Mouse (Mus musculus) heart, embryonic 14.5 days (tissue): ENCODE measurements around the gene Cfap126. TPM values are rescaled to one million over a fixed set of nuclear protein-coding genes. Genes with fewer than 3 reads are reported as not detected.
"Not testable (repeated sequence)": the region's sequence is repeated elsewhere in the genome, so short reads cannot be mapped to it uniquely, and the experiment has no call there.

Source experiments
- ATAC-seq: fragments of 200-750 bp; cut with Nextera tagmentation; 2 replicates; pipeline ENCODE4 v1.8.0; 2017; ENCODE audit warnings: low read depth, moderate TSS enrichment; ENCODE audit not compliant: insufficient number of reproducible peaks, insufficient read depth, low FRiP score
- H3K27ac ChIP-seq, 2 experiments: fragments of 200-500 bp in 1 of 2; fragments of 300-500 bp in 1 of 2; sonication (generic) in 1 of 2; replicated peaks in 1 of 2; 2 replicates each; pipeline ENCODE4 v1.5.1; 2012 to 2014; ENCODE audit warnings: low read depth in 2 of 2, low read length in 2 of 2, control low read depth in 1 of 2, mild to moderate bottlenecking in 1 of 2, mixed read lengths in 1 of 2; ENCODE audit not compliant: control insufficient read depth in 1 of 2, insufficient read depth in 1 of 2
- H3K27me3 ChIP-seq: fragments of 300-500 bp; sonication (generic); 2 replicates; pipeline ENCODE4 v1.6.1; 2014; ENCODE audit warnings: mild to moderate bottlenecking, low read length, control low read depth; ENCODE audit not compliant: control insufficient read depth, insufficient read depth
- H3K36me3 ChIP-seq: fragments of 300-500 bp; sonication (generic); 2 replicates; pipeline ENCODE4 v1.6.1; 2014; ENCODE audit warnings: mild to moderate bottlenecking, control low read depth, low read length, mixed read lengths; ENCODE audit not compliant: control insufficient read depth, insufficient read depth
- H3K4me1 ChIP-seq, 2 experiments: fragments of 200-500 bp in 1 of 2; fragments of 300-500 bp in 1 of 2; sonication (generic) in 1 of 2; 2 replicates each; pipeline ENCODE4 v1.6.1; 2012 to 2014; ENCODE audit warnings: low read length in 2 of 2, control low read depth in 1 of 2, mixed read lengths in 1 of 2; ENCODE audit not compliant: control insufficient read depth in 2 of 2, insufficient read depth in 2 of 2
- H3K4me2 ChIP-seq: fragments of 300-500 bp; sonication (generic); 2 replicates; pipeline ENCODE4 v1.6.1; 2014; ENCODE audit warnings: mild to moderate bottlenecking, low read length
- H3K4me3 ChIP-seq, 2 experiments: fragments of 200-500 bp in 1 of 2; fragments of 300-500 bp in 1 of 2; sonication (generic) in 1 of 2; 2 replicates each; pipeline ENCODE4 v1.5.1; 2012 to 2014; ENCODE audit warnings: low read length in 2 of 2, mild to moderate bottlenecking in 2 of 2, control low read depth in 1 of 2, low read depth in 1 of 2, moderate library complexity in 1 of 2; ENCODE audit not compliant: control insufficient read depth in 1 of 2, insufficient read depth in 1 of 2
- H3K9ac ChIP-seq: fragments of 300-500 bp; sonication (generic); 2 replicates; pipeline ENCODE4 v1.6.1; 2014; ENCODE audit warnings: mild to moderate bottlenecking, low read length
- H3K9me3 ChIP-seq: fragments of 300-500 bp; sonication (generic); 2 replicates; pipeline ENCODE4 v1.6.1; 2016; ENCODE audit warnings: low read length, control low read depth; ENCODE audit not compliant: control insufficient read depth
- WGBS: fragments of 180-500 bp; shearing (Covaris S2); extraction: QIAGEN DNeasy Blood & Tissue Kit; methylation state at CpG from one replicate; pipeline ENCODE4 v1.1.7; 2014; 5-methylcytosine and 5-hydroxymethylcytosine counted together
- polyA plus RNA-seq: library from polyadenylated mRNA; unstranded; fragments of >200 nt; fragmentation: Nextera tagmentation; extraction: Ambion mirVana; gene quantifications from 2 replicates; pipeline ENCODE4 v1.2.1, GENCODE M21; 2014

Gene Cfap126
- polyA plus RNA-seq = 3.0 and 4.7 TPM in 2 replicates

- Histone ChIP-seq H3K9ac (peak within 1 kb of the TSS; percentile 80), H3K4me3 (peak within 1 kb of the TSS; percentile 47 to 73), H3K36me3 (no peaks in the 10 kb centered on the region), H3K27ac (peak within 1 kb of the TSS; percentile 85 to 87), H3K4me1 (peaks cover 4 to 5% of the 10 kb centered on the region in 2 experiments), H3K4me2 (peak within 1 kb of the TSS; percentile 78), H3K9me3 (no peaks in the 10 kb centered on the region), H3K27me3 (no peaks in the 10 kb centered on the region)
- peak; percentile 59 for ATAC-seq
- under 1% methylated on average over 24 of the region's 24 CpGs for WGBS
Observed at GRCm38 (mm10) chr1:171113873-171114299, at the start of gene Cfap126. Gene Cfap126, plus strand, starts transcription at chr1:171113918.

DNA sequence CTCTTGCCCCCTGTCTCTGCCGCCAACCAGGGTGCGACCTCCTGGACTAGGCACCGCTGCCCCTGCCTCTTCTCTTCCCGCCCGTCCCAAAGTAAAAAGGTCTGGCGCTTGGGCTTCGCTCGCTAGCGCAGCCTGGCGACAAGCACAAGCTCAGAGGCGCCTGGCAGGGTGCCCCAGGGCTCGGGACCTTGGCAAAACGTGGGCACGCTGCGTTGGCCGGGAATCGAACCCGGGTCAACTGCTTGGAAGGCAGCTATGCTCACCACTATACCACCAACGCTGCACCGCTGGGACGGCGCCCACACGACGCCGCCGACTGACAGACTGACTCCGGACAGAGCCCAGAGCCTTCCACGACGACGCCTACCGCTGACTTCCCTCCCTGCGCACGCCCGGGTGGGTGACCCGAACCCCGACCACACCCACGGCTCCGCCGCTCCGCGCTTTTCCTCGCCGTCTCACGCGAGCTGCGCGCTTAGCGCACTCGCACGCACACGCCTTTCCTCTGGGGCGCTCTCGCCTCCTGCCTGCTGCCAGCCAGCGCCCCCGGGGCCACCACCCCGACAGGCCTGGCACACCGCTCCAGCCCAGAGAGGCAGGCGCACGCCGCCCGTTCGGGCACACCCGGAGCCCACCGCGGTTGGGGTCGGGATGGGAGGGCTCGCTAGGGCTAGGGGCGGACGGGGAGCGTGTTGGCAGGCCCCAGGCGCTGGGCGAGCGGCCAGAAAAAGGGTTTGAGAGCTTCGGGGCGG, 49.1 kb upstream of the Cfap126 start, which contains the start of gene Fcgr3:
TSS of gene Fcgr3 (minus strand) at position 445 of the 752 bp plus-strand sequence.
- under 1% methylated on average over 41 of the region's 75 CpGs for WGBS
- not testable (repeated sequence) for H3K9me3 ChIP-seq, H3K27ac ChIP-seq, H3K36me3 ChIP-seq
- Histone ChIP-seq H3K9ac (peak within 1 kb of the TSS; percentile 4; the same call in 1 of the 2 replicates), H3K27me3 (peaks cover 26% of the 10 kb centered on the region), H3K4me3 (peak within 1 kb of the TSS; percentile 37), H3K4me1 (peaks cover 4 to 10% of the 10 kb centered on the region in 2 experiments), H3K4me2 (peak within 1 kb of the TSS; percentile 56)
- peak; percentile 25 for ATAC-seq

- not testable (repeated sequence) for H3K9ac ChIP-seq, H3K9me3 ChIP-seq, H3K36me3 ChIP-seq, H3K27ac ChIP-seq
- under 1% methylated on average over 17 of the region's 35 CpGs for WGBS
- ATAC-seq = peak; percentile 26
- H3K4me2 ChIP-seq = peak overlapping the region; percentile 56
- H3K27me3 ChIP-seq = peaks cover 30% of the 10 kb centered on the region
- H3K4me3 ChIP-seq = peak overlapping the region; percentile 37
- H3K4me1 ChIP-seq = peaks cover 4 to 10% of the 10 kb centered on the region in 2 experiments
Observed at GRCm38 (mm10) chr1:171065243-171065587, 48.5 kb upstream of the Cfap126 start.

- not testable (repeated sequence) for H3K9me3 ChIP-seq, H3K9ac ChIP-seq, H3K4me1 ChIP-seq, H3K36me3 ChIP-seq, H3K27ac ChIP-seq
- WGBS = 5% methylated on average over 26 of the region's 45 CpGs
- Histone ChIP-seq H3K4me3 (peak overlapping the region; percentile 5 to 28; a peak in 1 of 4 replicates), H3K4me2 (peak overlapping the region; percentile 53), H3K27me3 (peaks cover 31% of the 10 kb centered on the region)
- ATAC-seq = peak; percentile 2; the same call in 1 of the 2 replicates
Observed at GRCm38 (mm10) chr1:171065768-171066167, 48.0 kb upstream of the Cfap126 start.

DNA sequence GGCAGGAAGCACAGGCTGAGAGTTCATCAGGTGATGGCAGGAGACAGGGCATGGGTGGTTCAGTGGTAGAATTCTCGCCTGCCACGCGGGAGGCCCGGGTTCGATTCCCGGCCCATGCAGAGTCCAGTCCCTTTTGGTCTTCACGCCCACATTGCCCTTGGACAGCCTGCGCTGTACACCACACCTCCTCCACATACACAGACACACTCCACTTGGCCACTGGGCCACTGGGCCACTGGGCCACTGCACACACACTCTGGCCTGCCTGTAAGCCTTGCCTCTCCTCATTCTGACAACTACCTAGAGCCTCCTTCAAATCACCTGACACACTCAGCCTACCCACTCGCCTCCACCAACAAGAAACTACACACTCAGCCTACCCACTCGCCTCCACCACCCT, 47.1 kb upstream of the Cfap126 start:
- H3K9ac ChIP-seq, H3K4me3 ChIP-seq, H3K9me3 ChIP-seq, H3K4me1 ChIP-seq, H3K27ac ChIP-seq, H3K36me3 ChIP-seq, H3K4me2 ChIP-seq: not testable (repeated sequence)
- WGBS = 15% methylated on average over 2 of the region's 10 CpGs
- H3K27me3 ChIP-seq = peaks cover 34% of the 10 kb centered on the region
- ATAC-seq = peak; percentile 17

DNA sequence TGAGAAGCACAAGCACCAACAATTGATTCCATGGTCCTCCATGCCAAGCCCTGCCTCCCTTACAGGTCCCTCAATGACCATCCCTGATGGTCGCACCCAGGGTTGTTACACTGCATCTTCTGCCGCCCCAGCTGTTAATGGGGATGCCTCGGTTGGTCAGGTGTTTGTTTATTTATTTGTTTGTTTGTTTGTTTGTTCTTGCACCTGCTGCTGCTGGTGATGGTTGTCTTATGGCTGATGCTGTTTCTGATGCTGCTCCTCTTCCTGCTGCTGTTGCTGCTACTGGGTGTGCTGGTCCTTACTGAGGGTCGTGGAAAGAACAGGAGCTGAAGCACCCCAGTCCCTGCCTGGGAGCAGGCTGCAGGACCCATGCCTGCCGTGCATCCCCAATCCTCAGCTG, 45.8 kb upstream of the Cfap126 start:
- not testable (repeated sequence) for H3K4me1 ChIP-seq, H3K27ac ChIP-seq, ATAC-seq, H3K36me3 ChIP-seq, H3K9ac ChIP-seq, H3K9me3 ChIP-seq, H3K4me3 ChIP-seq, H3K4me2 ChIP-seq
- H3K27me3 ChIP-seq = peaks cover 34% of the 10 kb centered on the region
- 38% methylated on average over 5 of the region's 5 CpGs for WGBS

GRCm38 (mm10) chr1:171069508-171069907, 44.2 kb upstream of the Cfap126 start:
- not testable (repeated sequence) for H3K4me3 ChIP-seq, H3K4me2 ChIP-seq, H3K9ac ChIP-seq, H3K9me3 ChIP-seq, ATAC-seq, H3K36me3 ChIP-seq, H3K4me1 ChIP-seq, H3K27ac ChIP-seq
- WGBS = 60% methylated on average over 3 of the region's 3 CpGs
- peaks cover 33% of the 10 kb centered on the region for H3K27me3 ChIP-seq
